Mouse (Mus musculus) midbrain, embryonic 14.5 days (tissue): Measurements from ENCODE around the gene 0610009B22Rik. TPM values are rescaled to one million over a fixed set of nuclear protein-coding genes. Genes with fewer than 3 reads are reported as not detected.

ENCODE experiments used
- ATAC-seq: fragments of 200-750 bp; cut with Nextera tagmentation; 2 replicates; pipeline ENCODE4 v1.8.0; 2017; ENCODE audit warnings: moderate number of reproducible peaks, moderate library complexity; ENCODE audit not compliant: low FRiP score, low TSS enrichment
- DNase-seq: peaks from one replicate; pipeline ENCODE4 v3.0.0-alpha.2; 2015
- H3K27ac ChIP-seq: fragments of 300-500 bp; sonication (generic); replicated peaks from 2 replicates; pipeline ENCODE4 v1.5.1; 2014; ENCODE audit warnings: mild to moderate bottlenecking, low read depth, low read length, moderate library complexity
- H3K27me3 ChIP-seq: fragments of 300-500 bp; sonication (generic); 2 replicates; pipeline ENCODE4 v1.6.1; 2014; ENCODE audit warnings: low read length, control low read depth, mixed read lengths; ENCODE audit not compliant: control insufficient read depth, insufficient read depth
- H3K36me3 ChIP-seq: fragments of 300-500 bp; sonication (generic); 2 replicates; pipeline ENCODE4 v1.6.1; 2014; ENCODE audit warnings: low read length, control low read depth; ENCODE audit not compliant: control insufficient read depth, insufficient read depth
- H3K4me1 ChIP-seq: fragments of 300-500 bp; sonication (generic); 2 replicates; pipeline ENCODE4 v1.6.1; 2014; ENCODE audit warnings: mild to moderate bottlenecking, antibody characterized with exemption, low read length, control low read depth; ENCODE audit not compliant: control insufficient read depth, insufficient read depth
- H3K4me2 ChIP-seq: fragments of 300-500 bp; sonication (generic); 2 replicates; pipeline ENCODE4 v1.6.1; 2014; ENCODE audit warnings: mild to moderate bottlenecking, low read length, moderate library complexity
- H3K4me3 ChIP-seq: fragments of 300-500 bp; sonication (generic); replicated peaks from 2 replicates; pipeline ENCODE4 v1.5.1; 2014; ENCODE audit warnings: low read depth, low read length
- H3K9ac ChIP-seq: fragments of 300-500 bp; sonication (generic); replicated peaks from 2 replicates; pipeline ENCODE4 v1.6.1; 2014; ENCODE audit warnings: mild to moderate bottlenecking, low read length, moderate library complexity
- H3K9me3 ChIP-seq: fragments of 300-500 bp; sonication (generic); 2 replicates; pipeline ENCODE4 v1.6.1; 2016; ENCODE audit warnings: low read length, control low read depth, mixed read lengths; ENCODE audit not compliant: control insufficient read depth
- WGBS: fragments of 180-500 bp; shearing (Covaris S2); extraction: QIAGEN DNeasy Blood & Tissue Kit; methylation state at CpG from one replicate; pipeline ENCODE4 v1.1.7; 2014; 5-methylcytosine and 5-hydroxymethylcytosine counted together
- polyA plus RNA-seq: library from polyadenylated mRNA; unstranded; fragments of >200 nt; fragmentation: Nextera tagmentation; extraction: Ambion mirVana; gene quantifications from 2 replicates; pipeline ENCODE4 v1.2.1, GENCODE M21; 2014

0610009B22Rik gene
- polyA plus RNA-seq, 1 experiment from 2014 or later = 116 TPM

DNA sequence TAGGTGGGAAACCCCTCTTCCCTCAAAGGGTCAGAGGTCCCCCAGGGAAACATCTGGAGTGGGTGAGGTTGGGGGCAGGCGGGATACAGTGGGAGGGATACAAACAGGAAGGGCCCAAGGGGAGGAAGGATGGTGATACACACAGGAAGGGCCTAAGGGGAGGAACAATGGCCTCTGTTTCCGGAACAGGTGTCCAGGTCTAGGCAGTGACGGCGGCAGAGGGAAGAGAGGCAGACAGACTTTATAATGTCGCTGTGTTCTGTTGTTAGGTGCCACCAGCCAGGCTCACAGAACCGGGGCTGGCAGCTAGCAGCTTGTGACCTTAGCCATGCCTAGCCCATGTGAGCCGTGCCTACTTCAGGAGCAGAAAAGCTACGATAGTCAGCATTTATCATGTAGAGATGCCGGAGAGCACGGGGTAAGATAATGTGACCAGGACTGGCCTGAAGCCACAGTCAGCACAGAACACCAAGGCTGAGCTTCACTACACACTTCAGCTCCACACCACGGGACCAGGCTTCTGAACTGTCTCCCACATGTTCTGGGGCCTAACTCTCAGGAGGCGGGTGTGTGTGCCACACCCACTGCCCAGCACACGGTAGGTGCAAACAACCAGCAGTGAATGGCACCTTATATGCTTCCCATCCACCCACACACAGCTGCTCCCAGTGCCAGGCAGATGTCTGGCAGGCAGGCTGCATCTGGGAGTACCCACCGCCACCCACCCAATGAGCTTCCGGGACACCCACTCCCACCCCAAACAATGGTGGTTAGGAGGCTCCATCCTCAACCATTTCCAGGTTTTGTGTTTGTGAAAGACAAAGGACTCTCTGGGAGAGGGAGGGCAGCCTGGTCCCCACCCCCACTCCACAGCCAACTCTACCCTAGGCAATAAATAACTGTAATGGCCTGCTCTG is 41.7 kb downstream of the 0610009B22Rik start:
- no peaks in the 10 kb centered on the region for H3K9me3 ChIP-seq
- H3K4me3 ChIP-seq = no peak overlapping the region
- H3K4me2 ChIP-seq = no peak overlapping the region
- WGBS = 86% methylated on average over 15 of the region's 15 CpGs
- H3K36me3 ChIP-seq = no peaks in the 10 kb centered on the region
- no peak overlapping the region for H3K27ac ChIP-seq
- H3K4me1 ChIP-seq = peaks cover 16% of the 10 kb centered on the region
- H3K27me3 ChIP-seq = peaks cover 13% of the 10 kb centered on the region; the same call in 1 of the 2 replicates
- DNase-seq = no peak
- no peak overlapping the region for H3K9ac ChIP-seq
- no peak for ATAC-seq

DNA sequence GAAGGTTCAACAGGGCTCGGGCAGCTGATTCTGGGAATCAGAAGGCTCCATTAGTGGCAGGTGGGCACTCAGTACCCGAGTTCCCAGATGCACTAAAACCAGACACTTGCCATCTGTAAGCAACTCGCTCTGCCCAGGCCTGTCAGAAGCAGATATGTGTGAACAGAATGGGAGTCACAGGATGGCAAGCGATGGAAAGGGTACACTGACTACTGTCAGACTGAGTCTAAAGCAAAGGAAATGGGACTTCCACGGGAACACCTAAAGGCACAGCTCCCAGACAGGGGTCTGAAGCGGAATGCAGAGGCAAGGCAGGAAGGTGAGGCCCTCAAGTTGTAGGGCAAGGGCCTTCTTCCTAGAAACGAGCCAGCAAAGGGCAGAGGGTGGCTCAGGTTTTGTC is 42.4 kb downstream of the 0610009B22Rik start:
- Histone ChIP-seq H3K27me3 (peaks cover 13% of the 10 kb centered on the region; the same call in 1 of the 2 replicates), H3K4me1 (peaks cover 16% of the 10 kb centered on the region), H3K36me3 (no peaks in the 10 kb centered on the region), H3K9ac (no peak overlapping the region), H3K27ac (no peak overlapping the region), H3K9me3 (no peaks in the 10 kb centered on the region), H3K4me2 (no peak overlapping the region), H3K4me3 (no peak overlapping the region)
- DNase-seq (no peak), ATAC-seq (no peak)
- WGBS = 90% methylated on average over 7 of the region's 7 CpGs

DNA sequence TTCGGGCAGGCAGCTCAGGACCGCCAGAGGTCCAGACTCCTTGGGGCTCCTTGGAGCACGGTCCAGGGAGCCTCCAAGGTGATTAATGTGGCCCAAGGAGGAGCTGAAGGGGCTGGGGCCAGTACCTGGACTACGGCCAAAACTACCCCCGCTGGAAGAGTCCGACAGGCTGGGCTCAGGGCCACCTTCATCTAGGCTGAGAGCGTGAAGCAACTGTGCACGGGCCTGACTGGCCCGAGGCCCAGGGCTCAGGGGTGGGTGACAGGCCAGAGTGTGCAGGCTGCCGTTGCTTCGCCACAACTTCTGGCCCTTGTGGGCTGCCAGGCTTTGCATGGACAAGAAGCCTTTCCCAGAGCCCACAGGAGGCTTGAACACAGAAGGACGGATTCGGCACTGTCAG is 43.4 kb downstream of the 0610009B22Rik start:
- H3K27me3 ChIP-seq = peaks cover 9% of the 10 kb centered on the region; the same call in 1 of the 2 replicates
- ATAC-seq = no peak
- H3K9me3 ChIP-seq = no peaks in the 10 kb centered on the region
- 89% methylated on average over 13 of the region's 13 CpGs for WGBS
- no peak overlapping the region for H3K9ac ChIP-seq
- H3K36me3 ChIP-seq = no peaks in the 10 kb centered on the region
- no peak overlapping the region for H3K4me2 ChIP-seq
- H3K4me3 ChIP-seq = no peak overlapping the region
- no peak overlapping the region for H3K27ac ChIP-seq
- DNase-seq = no peak
- peaks cover 14% of the 10 kb centered on the region for H3K4me1 ChIP-seq

DNA sequence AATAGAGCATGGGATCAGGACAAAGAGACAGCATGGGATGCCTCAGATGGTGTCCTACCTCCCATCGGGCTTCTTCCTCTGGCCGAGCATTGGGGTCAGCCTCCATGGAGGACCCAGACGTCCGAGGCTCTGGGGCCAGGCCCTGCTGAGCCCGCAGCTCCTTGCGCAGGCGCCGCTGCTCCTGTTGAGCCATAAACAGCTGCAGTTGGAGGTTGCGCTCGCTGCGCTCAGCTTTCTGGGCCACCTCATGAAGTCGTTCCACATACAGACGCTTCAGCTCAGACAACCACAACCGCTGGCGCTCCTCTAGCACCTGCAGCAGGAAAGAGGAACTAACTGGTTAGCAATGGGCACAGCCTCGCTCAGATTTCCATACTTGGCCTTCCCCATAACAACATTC is 44.5 kb downstream of the 0610009B22Rik start:
- H3K9me3 ChIP-seq = no peaks in the 10 kb centered on the region
- no peaks in the 10 kb centered on the region for H3K27me3 ChIP-seq
- ATAC-seq (no peak), DNase-seq (no peak)
- WGBS = 79% methylated on average over 16 of the region's 16 CpGs
- H3K9ac ChIP-seq = no peak overlapping the region
- no peaks in the 10 kb centered on the region for H3K36me3 ChIP-seq
- no peak overlapping the region for H3K27ac ChIP-seq
- H3K4me1 ChIP-seq = peaks cover 7% of the 10 kb centered on the region
- H3K4me3 ChIP-seq = no peak overlapping the region
- no peak overlapping the region for H3K4me2 ChIP-seq

DNA sequence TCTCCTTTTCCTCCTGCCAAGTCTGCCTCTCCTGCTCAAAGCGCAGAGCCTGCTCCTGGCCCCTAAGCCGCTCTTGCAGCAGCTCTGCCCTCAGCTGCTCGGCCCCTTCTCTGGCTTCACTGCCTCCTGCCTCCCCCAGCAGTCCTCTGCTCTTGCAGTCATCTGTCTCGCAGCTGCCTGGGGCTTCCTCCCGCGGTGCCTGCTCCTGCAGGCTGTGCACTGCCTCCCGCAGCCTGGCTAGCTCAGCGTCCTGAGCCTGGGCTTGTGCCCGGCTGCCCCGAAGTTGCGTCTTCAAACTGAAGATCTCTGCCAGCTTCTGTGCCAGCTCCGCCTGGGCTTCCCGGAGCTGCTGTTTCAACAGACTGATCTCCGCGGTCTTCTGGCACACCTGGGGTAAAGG is 44.9 kb downstream of the 0610009B22Rik start:
- Histone ChIP-seq H3K27ac (no peak overlapping the region), H3K9ac (no peak overlapping the region), H3K27me3 (no peaks in the 10 kb centered on the region), H3K9me3 (no peaks in the 10 kb centered on the region), H3K36me3 (no peaks in the 10 kb centered on the region), H3K4me3 (no peak overlapping the region), H3K4me2 (no peak overlapping the region), H3K4me1 (peaks cover 3% of the 10 kb centered on the region; the same call in 1 of the 2 replicates)
- 59% methylated on average over 15 of the region's 15 CpGs for WGBS
- DNase-seq (no peak), ATAC-seq (no peak)

DNA sequence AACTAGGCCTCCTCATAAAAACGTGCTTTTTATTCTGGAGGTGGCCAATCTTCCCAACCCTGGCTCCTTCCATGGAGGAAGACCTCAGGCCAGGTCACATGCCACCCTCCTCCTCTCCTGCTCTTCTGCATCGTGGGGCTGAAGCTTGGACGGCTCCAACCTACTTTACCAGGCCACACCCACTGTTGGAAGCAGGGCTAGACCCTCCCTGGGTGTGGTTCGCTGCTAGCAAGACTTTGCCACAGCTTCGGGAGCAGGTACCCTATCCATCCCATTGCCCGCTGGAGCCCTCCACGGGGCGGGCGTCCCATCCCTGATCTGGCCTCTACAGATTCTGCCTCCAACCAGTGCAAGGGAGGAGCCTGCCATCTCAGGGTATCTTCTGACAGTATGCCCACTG is 45.5 kb downstream of the 0610009B22Rik start:
- no peak overlapping the region for H3K27ac ChIP-seq
- 78% methylated on average over 9 of the region's 9 CpGs for WGBS
- no peak for ATAC-seq

DNA sequence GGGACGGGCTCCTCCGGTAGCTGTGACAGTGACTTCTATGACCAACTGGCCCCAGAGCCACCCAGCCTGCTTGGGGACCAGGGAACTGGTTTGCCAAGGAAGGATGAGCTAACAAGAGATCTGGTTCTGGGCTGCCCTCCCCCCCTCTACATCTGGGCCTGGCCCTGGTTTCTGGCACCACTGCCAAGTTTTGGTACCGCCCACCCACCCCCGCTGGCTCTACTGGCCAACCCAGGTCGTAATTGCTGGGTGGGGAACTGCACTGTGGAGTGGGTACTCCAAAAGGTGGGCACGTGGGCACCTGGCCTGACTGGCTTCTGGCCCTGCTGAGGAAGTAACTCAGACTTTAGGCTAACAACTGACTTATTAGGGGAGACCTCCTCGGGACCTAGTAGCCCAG is 47.9 kb downstream of the 0610009B22Rik start:
- Histone ChIP-seq H3K27ac (no peak overlapping the region), H3K4me3 (no peak overlapping the region), H3K27me3 (peaks cover 3% of the 10 kb centered on the region; the same call in 1 of the 2 replicates), H3K4me1 (peaks cover 5% of the 10 kb centered on the region; the same call in 1 of the 2 replicates), H3K36me3 (no peaks in the 10 kb centered on the region), H3K4me2 (no peak overlapping the region), H3K9ac (no peak overlapping the region), H3K9me3 (no peaks in the 10 kb centered on the region)
- ATAC-seq (no peak), DNase-seq (no peak)
- WGBS = 87% methylated on average over 7 of the region's 7 CpGs

More for the DNA sequence above, 45.5 kb downstream of the 0610009B22Rik start:
- no peaks in the 10 kb centered on the region for H3K4me1 ChIP-seq
- H3K36me3 ChIP-seq = no peaks in the 10 kb centered on the region
- H3K4me2 ChIP-seq = no peak overlapping the region
- DNase-seq = no peak
- H3K27me3 ChIP-seq = peaks cover 3% of the 10 kb centered on the region; the same call in 1 of the 2 replicates
- H3K4me3 ChIP-seq = no peak overlapping the region
- H3K9ac ChIP-seq = no peak overlapping the region
- H3K9me3 ChIP-seq = no peaks in the 10 kb centered on the region

DNA sequence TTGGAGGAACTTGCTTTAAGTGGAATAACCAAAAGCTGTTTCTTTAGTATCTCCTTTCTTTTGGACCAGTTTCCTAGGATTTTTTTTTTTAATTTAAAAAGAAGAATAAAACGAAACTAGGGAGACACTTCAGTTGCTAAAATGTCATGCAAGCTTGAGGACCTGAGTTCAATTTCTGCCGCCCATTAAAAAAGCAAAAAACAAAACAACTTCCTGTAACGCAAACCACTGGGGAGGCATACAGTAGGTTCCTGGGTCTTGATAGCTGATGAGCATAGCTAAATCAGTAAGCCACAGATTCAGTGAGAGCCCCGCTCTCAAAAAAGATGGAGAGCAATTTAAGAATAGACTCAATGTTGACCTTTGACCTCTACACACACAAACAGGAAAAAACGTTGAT is 50.2 kb downstream of the 0610009B22Rik start:
- ATAC-seq (no peak), DNase-seq (no peak)
- H3K4me3 ChIP-seq = no peak overlapping the region
- no peak overlapping the region for H3K9ac ChIP-seq
- no peaks in the 10 kb centered on the region for H3K9me3 ChIP-seq
- no peak overlapping the region for H3K4me2 ChIP-seq
- peaks cover 12% of the 10 kb centered on the region for H3K4me1 ChIP-seq
- peaks cover 3% of the 10 kb centered on the region; the same call in 1 of the 2 replicates for H3K27me3 ChIP-seq
- H3K36me3 ChIP-seq = no peaks in the 10 kb centered on the region
- no peak overlapping the region for H3K27ac ChIP-seq
- 73% methylated on average over 5 of the region's 5 CpGs for WGBS
